Comparison of ENCODE assay signal across 24 mouse cellular contexts in the genomic region with DNA sequence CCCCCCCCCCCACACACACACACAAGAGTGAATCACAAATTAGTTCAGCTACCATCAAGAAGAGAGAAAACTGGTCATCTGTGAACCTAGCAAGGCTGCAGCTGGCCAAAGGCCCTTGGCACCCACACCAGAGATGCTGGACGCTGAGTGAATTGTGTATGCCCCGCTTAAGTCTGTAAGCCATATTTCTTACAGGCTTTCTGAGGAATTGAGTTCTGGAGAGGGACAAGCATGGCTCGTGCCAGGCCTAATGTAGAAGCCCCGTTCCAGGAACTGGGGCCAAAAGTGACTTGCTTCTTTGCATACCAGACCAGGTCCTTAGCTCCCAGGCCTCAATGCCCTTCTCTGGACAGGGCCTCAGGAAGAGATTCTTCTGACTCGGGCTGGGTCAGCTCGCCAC.
DNase-seq lines count a peak whose midpoint lies in the region; ATAC-seq lines count a peak whose summit lies in the region.
"Had no signal": no experiment of that assay in that cellular context is flagged by ENCODE, and none has a peak within 500 bp of the region (broad histone marks: within the 10 kb centered on the region; RNA-seq: fewer than 3 reads in every experiment).

No protein-coding gene starts in this region.

- H3K9ac ChIP-seq in forebrain, embryonic 16.5 days (replicated peaks; ENCODE audit: low read depth, low read length) = no peak overlapping the region
- H3K9ac ChIP-seq: embryonic facial prominence, embryonic 13.5 days; forebrain, postnatal 0 days; hindbrain, embryonic 15.5 days; intestine, embryonic 15.5 days; liver, embryonic 12.5 days; liver, postnatal 0 days had no signal

- no peak for DNase-seq in forebrain, embryonic 10.5 days (ENCODE audit: extremely low spot score, low spot score)
- peak; percentile 14 to 25 for DNase-seq in layer of hippocampus, postnatal 10 days (ENCODE audit: low spot score in 2 of 2)
- DNase-seq in layer of hippocampus, adult 9-11 months = no peak
- peak; percentile 39 for DNase-seq in right cerebral cortex, postnatal 10 days (ENCODE audit: low spot score in 2 of 2)
- DNase-seq in right cerebral cortex, postnatal 14 days = no peak
- DNase-seq in gastrocnemius, postnatal 25 days = no peak
- no peak for DNase-seq in thymus, postnatal 4 days
- DNase-seq: adrenal gland, adult 8-10 months; cerebellum, adult 9-10 months; forebrain, postnatal 0 days; heart, postnatal 4 days; kidney, adult 2 months; kidney, postnatal 4 days; liver, postnatal 0 days; lung, postnatal 36 days; right cerebral cortex, adult 18-20 months; thymus, adult 2 months had no signal

- H3K36me3 ChIP-seq in forebrain, embryonic 10.5 days (replicated peaks) = no peaks in the 10 kb centered on the region
- no peaks in the 10 kb centered on the region for H3K36me3 ChIP-seq in forebrain, embryonic 16.5 days (ENCODE audit: control insufficient read depth, insufficient read depth)
- H3K36me3 ChIP-seq: embryonic facial prominence, embryonic 13.5 days; hindbrain, embryonic 15.5 days; intestine, embryonic 15.5 days; liver, embryonic 12.5 days had no signal

- no peak overlapping the region for H3K4me3 ChIP-seq in forebrain, embryonic 10.5 days
- no peak overlapping the region for H3K4me3 ChIP-seq in forebrain, embryonic 16.5 days (replicated peaks; ENCODE audit: low read length)
- H3K4me3 ChIP-seq: embryonic facial prominence, embryonic 13.5 days; hindbrain, embryonic 15.5 days; intestine, embryonic 15.5 days; liver, embryonic 12.5 days had no signal

- ATAC-seq in forebrain, embryonic 16.5 days = no peak
- ATAC-seq: forebrain, postnatal 0 days; intestine, embryonic 15.5 days; liver, embryonic 12.5 days; liver, postnatal 0 days had no signal

- no peak overlapping the region for H3K4me2 ChIP-seq in forebrain, embryonic 16.5 days (ENCODE audit: low read length)
- H3K4me2 ChIP-seq: embryonic facial prominence, embryonic 13.5 days; hindbrain, embryonic 15.5 days; intestine, embryonic 15.5 days; liver, embryonic 12.5 days; midbrain, embryonic 11.5 days had no signal

- H3K27ac ChIP-seq in forebrain, embryonic 10.5 days = peak overlapping the region; percentile 17; the same call in 1 of the 2 replicates
- H3K27ac ChIP-seq in forebrain, embryonic 16.5 days (ENCODE audit: low read length) = no peak overlapping the region
- H3K27ac ChIP-seq: embryonic facial prominence, embryonic 13.5 days; hindbrain, embryonic 15.5 days; intestine, embryonic 15.5 days; kidney, postnatal 0 days; liver, embryonic 12.5 days had no signal

- no peaks in the 10 kb centered on the region for H3K9me3 ChIP-seq in forebrain, embryonic 10.5 days
- no peaks in the 10 kb centered on the region for H3K9me3 ChIP-seq in forebrain, embryonic 16.5 days (ENCODE audit: control insufficient read depth, low read length)
- H3K9me3 ChIP-seq: embryonic facial prominence, embryonic 13.5 days; hindbrain, embryonic 15.5 days; intestine, embryonic 15.5 days; liver, embryonic 12.5 days had no signal

- H3K27me3 ChIP-seq in forebrain, embryonic 10.5 days (ENCODE audit: poor library complexity, severe bottlenecking) = peaks cover 54% of the 10 kb centered on the region
- peaks cover 4% of the 10 kb centered on the region; the same call in 1 of the 2 replicates for H3K27me3 ChIP-seq in forebrain, embryonic 16.5 days (replicated peaks; ENCODE audit: control insufficient read depth, insufficient read depth, low read length)
- H3K27me3 ChIP-seq: intestine, embryonic 15.5 days had no signal

- H3K4me1 ChIP-seq in forebrain, embryonic 10.5 days = peaks cover 34% of the 10 kb centered on the region
- peaks cover 6% of the 10 kb centered on the region; the same call in 1 of the 2 replicates for H3K4me1 ChIP-seq in forebrain, embryonic 16.5 days (replicated peaks; ENCODE audit: control insufficient read depth, insufficient read depth, low read length)

- WGBS in forebrain, embryonic 10.5 days = 85% methylated on average over 6 of the region's 6 CpGs
- 76% methylated on average over 6 of the region's 6 CpGs for WGBS in forebrain, embryonic 16.5 days

Comparison
In these comparisons a context has a peak if more than half of its experiments do, and no peak if none do; other contexts are left out.
1. DNase-seq: peak in layer of hippocampus, postnatal 10 days (2 of 2) and right cerebral cortex, postnatal 10 days (2 of 2); none in forebrain, embryonic 10.5 days (single experiment), layer of hippocampus, adult 9-11 months (single experiment), right cerebral cortex, postnatal 14 days (single experiment), gastrocnemius, postnatal 25 days (single experiment) and thymus, postnatal 4 days (single experiment).